In genomic region chr11:96352691-96353521, GRCm38 (mm10) we compare ENCODE assay signal across 8 mouse cellular contexts. TPM values are rescaled to one million over a fixed set of nuclear protein-coding genes. Genes with fewer than 3 reads are reported as not detected.
DNase-seq lines count a peak whose midpoint lies in the region; ATAC-seq lines count a peak whose summit lies in the region.
"Had no signal": no experiment of that assay in that cellular context is flagged by ENCODE, and none has a peak within 500 bp of the region (broad histone marks: within the 10 kb centered on the region; RNA-seq: fewer than 3 reads in every experiment).

No protein-coding gene starts in this region.

- H3K4me3 ChIP-seq in embryonic facial prominence, embryonic 14.5 days (ENCODE audit: low read depth, low read length) = peak overlapping the region; percentile 37
- H3K4me3 ChIP-seq in intestine, embryonic 15.5 days (replicated peaks) = peak overlapping the region; percentile 66
- H3K4me3 ChIP-seq in liver, embryonic 15.5 days (replicated peaks) = peak overlapping the region; percentile 32

- 1% methylated on average over 49 of the region's 75 CpGs for WGBS in embryonic facial prominence, embryonic 14.5 days
- WGBS in intestine, embryonic 15.5 days = under 1% methylated on average over 75 of the region's 75 CpGs
- under 1% methylated on average over 75 of the region's 75 CpGs for WGBS in liver, embryonic 15.5 days (ENCODE audit: insufficient replicate concordance)

- H3K27me3 ChIP-seq in embryonic facial prominence, embryonic 14.5 days (replicated peaks; ENCODE audit: control insufficient read depth, insufficient read depth, low read length) = peaks cover 96% of the 10 kb centered on the region
- no peaks in the 10 kb centered on the region; the same call in 1 of the 2 replicates for H3K27me3 ChIP-seq in intestine, embryonic 15.5 days (replicated peaks)
- H3K27me3 ChIP-seq in liver, embryonic 15.5 days = peaks cover 96% of the 10 kb centered on the region

- no peaks in the 10 kb centered on the region for H3K36me3 ChIP-seq in embryonic facial prominence, embryonic 14.5 days (ENCODE audit: control insufficient read depth, insufficient read depth, low read length)
- H3K36me3 ChIP-seq in intestine, embryonic 15.5 days = no peaks in the 10 kb centered on the region
- no peaks in the 10 kb centered on the region for H3K36me3 ChIP-seq in liver, embryonic 15.5 days (replicated peaks)

- H3K4me2 ChIP-seq in embryonic facial prominence, embryonic 14.5 days (ENCODE audit: low read depth, low read length) = peak overlapping the region; percentile 50; the same call in 1 of the 2 replicates
- peak overlapping the region; percentile 85 for H3K4me2 ChIP-seq in intestine, embryonic 15.5 days (replicated peaks)
- H3K4me2 ChIP-seq in liver, embryonic 15.5 days = peak overlapping the region; percentile 20; the same call in 1 of the 2 replicates

- DNase-seq in urinary bladder, adult 2 months (ENCODE audit: low spot score) = peak; percentile 59
- no peak for DNase-seq in urinary bladder, postnatal 4 days (ENCODE audit: low spot score in 2 of 2)
- peak; percentile 12 for DNase-seq in embryonic facial prominence, embryonic 14.5 days (ENCODE audit: low spot score)
- DNase-seq in left cerebral cortex, adult 8-10 months (ENCODE audit: low spot score in 2 of 2) = no peak
- DNase-seq in right cerebral cortex, postnatal 14 days = no peak

- peak overlapping the region; percentile 62 for H3K9ac ChIP-seq in embryonic facial prominence, embryonic 14.5 days (ENCODE audit: low read depth, low read length)
- H3K9ac ChIP-seq in intestine, embryonic 15.5 days = peak overlapping the region; percentile 84
- H3K9ac ChIP-seq in liver, embryonic 15.5 days = no peak overlapping the region; the same call in 1 of the 2 replicates

- ATAC-seq in embryonic facial prominence, embryonic 14.5 days (ENCODE audit: low read depth) = 0 out of 2 replicates have a peak, but pooled peaks have one; percentile 33
- ATAC-seq in intestine, embryonic 15.5 days = peak; percentile 33; the same call in 1 of the 2 replicates
- ATAC-seq in liver, embryonic 15.5 days (ENCODE audit: insufficient read depth) = no peak

- H3K27ac ChIP-seq in embryonic facial prominence, embryonic 14.5 days (replicated peaks; ENCODE audit: low read depth, low read length) = peak overlapping the region; percentile 67; the same call in 1 of the 2 replicates
- peak overlapping the region; percentile 94 for H3K27ac ChIP-seq in intestine, embryonic 15.5 days
- peak overlapping the region; percentile 9; the same call in 1 of the 2 replicates for H3K27ac ChIP-seq in liver, embryonic 15.5 days (replicated peaks)

- no peaks in the 10 kb centered on the region for H3K4me1 ChIP-seq in embryonic facial prominence, embryonic 14.5 days (ENCODE audit: control insufficient read depth, insufficient read depth, low read length)
- peaks cover 28% of the 10 kb centered on the region for H3K4me1 ChIP-seq in intestine, embryonic 15.5 days (replicated peaks)
- H3K4me1 ChIP-seq in liver, embryonic 15.5 days (replicated peaks) = no peaks in the 10 kb centered on the region

- H3K9me3 ChIP-seq in embryonic facial prominence, embryonic 14.5 days (ENCODE audit: control insufficient read depth, low read length) = no peaks in the 10 kb centered on the region
- no peaks in the 10 kb centered on the region for H3K9me3 ChIP-seq in intestine, embryonic 15.5 days
- H3K9me3 ChIP-seq in liver, embryonic 15.5 days (replicated peaks) = no peaks in the 10 kb centered on the region

RNA-seq across cellular contexts. Expression of gene Hoxb2, which starts 2.6 kb away (rescaled TPM):
- polyA plus RNA-seq in urinary bladder, adult 2 months (2012; rRNA removed) = 14.3 and 18.1 TPM in 2 replicates
- polyA plus RNA-seq in embryonic facial prominence, embryonic 14.5 days (2014; fragmentation: Nextera tagmentation; extraction: Ambion mirVana) = 7.5 and 8.9 TPM in 2 replicates
- 17.7 and 19.8 TPM in 2 replicates for polyA plus RNA-seq in intestine, embryonic 15.5 days (2015; fragmentation: Nextera tagmentation; extraction: Ambion mirVana)
- 0.75 and 1.1 TPM in 2 replicates for polyA plus RNA-seq in liver, embryonic 15.5 days (2015; fragmentation: Nextera tagmentation; extraction: Ambion mirVana)
- total RNA-seq in left cerebral cortex, adult 8-10 months (2022) = not detected
- polyA plus RNA-seq: cortical plate, adult 2 months had no signal

RNA-seq across cellular contexts. Expression of gene Hoxb1, which starts 12.6 kb away (rescaled TPM):
- 0.16 and 0.17 TPM in 2 replicates for polyA plus RNA-seq in urinary bladder, adult 2 months (2012; rRNA removed)
- polyA plus RNA-seq in embryonic facial prominence, embryonic 14.5 days (2014; fragmentation: Nextera tagmentation; extraction: Ambion mirVana) = 0.13 TPM in 1 of 2 replicates, not detected in the other
- 0.30 TPM in 1 of 2 replicates, not detected in the other for polyA plus RNA-seq in intestine, embryonic 15.5 days (2015; fragmentation: Nextera tagmentation; extraction: Ambion mirVana)
- polyA plus RNA-seq in liver, embryonic 15.5 days (2015; fragmentation: Nextera tagmentation; extraction: Ambion mirVana) = not detected in 2 replicates
- not detected for total RNA-seq in left cerebral cortex, adult 8-10 months (2022)
- polyA plus RNA-seq: cortical plate, adult 2 months had no signal

RNA-seq across cellular contexts. Expression of gene Hoxb3, which starts 29.8 kb away (rescaled TPM):
- 11.4 and 11.8 TPM in 2 replicates for polyA plus RNA-seq in urinary bladder, adult 2 months (2012; rRNA removed)
- 0.81 and 1.1 TPM in 2 replicates for polyA plus RNA-seq in embryonic facial prominence, embryonic 14.5 days (2014; fragmentation: Nextera tagmentation; extraction: Ambion mirVana)
- 1.8 and 2.7 TPM in 2 replicates for polyA plus RNA-seq in intestine, embryonic 15.5 days (2015; fragmentation: Nextera tagmentation; extraction: Ambion mirVana)
- polyA plus RNA-seq in liver, embryonic 15.5 days (2015; fragmentation: Nextera tagmentation; extraction: Ambion mirVana) = 0.05 and 0.26 TPM in 2 replicates
- total RNA-seq in left cerebral cortex, adult 8-10 months (2022) = not detected
- polyA plus RNA-seq: cortical plate, adult 2 months had no signal

RNA-seq across cellular contexts. Expression of gene Hoxb4, which starts 34.8 kb away (rescaled TPM):
- polyA plus RNA-seq in urinary bladder, adult 2 months (2012; rRNA removed) = 6.8 and 7.6 TPM in 2 replicates
- polyA plus RNA-seq in embryonic facial prominence, embryonic 14.5 days (2014; fragmentation: Nextera tagmentation; extraction: Ambion mirVana) = 0.62 and 0.70 TPM in 2 replicates
- 2.8 and 3.2 TPM in 2 replicates for polyA plus RNA-seq in intestine, embryonic 15.5 days (2015; fragmentation: Nextera tagmentation; extraction: Ambion mirVana)
- polyA plus RNA-seq in liver, embryonic 15.5 days (2015; fragmentation: Nextera tagmentation; extraction: Ambion mirVana) = 0.10 TPM in 2 replicates
- total RNA-seq in left cerebral cortex, adult 8-10 months (2022) = under 1 TPM in 1 of 4 experiments, not detected in 3; 0.11 TPM
- polyA plus RNA-seq: cortical plate, adult 2 months had no signal

RNA-seq across cellular contexts. Expression of gene Hoxb5, which starts 49.8 kb away (rescaled TPM):
- 5.8 and 7.4 TPM in 2 replicates for polyA plus RNA-seq in urinary bladder, adult 2 months (2012; rRNA removed)
- 1.8 and 2.4 TPM in 2 replicates for polyA plus RNA-seq in embryonic facial prominence, embryonic 14.5 days (2014; fragmentation: Nextera tagmentation; extraction: Ambion mirVana)
- polyA plus RNA-seq in intestine, embryonic 15.5 days (2015; fragmentation: Nextera tagmentation; extraction: Ambion mirVana) = 27.2 and 31.3 TPM in 2 replicates
- 0.30 and 0.37 TPM in 2 replicates for polyA plus RNA-seq in liver, embryonic 15.5 days (2015; fragmentation: Nextera tagmentation; extraction: Ambion mirVana)
- total RNA-seq in left cerebral cortex, adult 8-10 months (2022) = not detected
- polyA plus RNA-seq: cortical plate, adult 2 months had no signal

Comparison
In these comparisons a context has a peak if more than half of its experiments do, and no peak if none do; other contexts are left out.
1. DNase-seq: peak in urinary bladder, adult 2 months (single experiment) and embryonic facial prominence, embryonic 14.5 days (single experiment); none in urinary bladder, postnatal 4 days (0 of 2), left cerebral cortex, adult 8-10 months (0 of 2) and right cerebral cortex, postnatal 14 days (single experiment).
2. H3K27ac ChIP-seq: peak in every context shown above with its lines; median percentile 94 in intestine, embryonic 15.5 days; 67 in embryonic facial prominence, embryonic 14.5 days; 9 in liver, embryonic 15.5 days.
3. H3K4me2 ChIP-seq: peak in every context shown above with its lines; median percentile 85 in intestine, embryonic 15.5 days; 50 in embryonic facial prominence, embryonic 14.5 days; 20 in liver, embryonic 15.5 days.
4. Peak in every context shown above with its lines, with median percentiles within 50 percentile points of each other: H3K4me3 ChIP-seq.